Mouse (Mus musculus): ENCODE measurements around the gene Mfsd12.

DNA sequence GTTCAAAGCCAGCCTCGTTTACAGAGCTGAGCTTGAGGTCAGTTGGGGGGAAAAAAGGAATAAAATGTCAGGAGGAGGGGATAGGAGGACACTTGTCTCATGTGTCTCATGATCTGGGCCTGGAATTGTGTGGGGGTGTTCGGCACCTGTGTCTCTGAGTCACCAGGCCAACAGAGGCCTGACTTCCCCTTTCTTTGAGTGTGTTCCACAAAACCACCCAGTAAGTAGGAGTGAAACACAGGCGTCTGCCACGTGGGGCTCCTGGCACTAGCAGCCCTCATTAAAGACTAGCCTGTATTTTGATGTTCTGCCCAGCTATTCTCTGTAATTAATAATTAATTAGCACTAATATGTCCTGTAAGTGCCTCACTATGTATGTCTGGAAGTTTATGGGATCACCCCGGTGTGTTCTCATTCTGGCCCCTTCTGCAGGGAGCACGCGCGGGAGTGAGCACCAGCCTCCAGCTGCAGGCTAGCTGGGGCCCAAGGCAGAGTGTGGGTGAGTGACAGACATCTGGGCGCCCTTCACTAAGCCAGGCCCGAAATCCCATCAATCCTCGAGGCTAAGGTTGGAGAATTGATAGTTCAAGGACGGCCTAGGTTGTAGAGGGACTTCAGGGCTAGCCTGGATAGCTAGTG lies 820 bp upstream of the Mfsd12 start:
- TF ChIP-seq CTCF (conservative IDR thresholded peaks at IDR 0.05; ENCODE audit: low read length) = no peak
- no peak for TF ChIP-seq NANOG (IDR thresholded peaks at IDR 0.05; ENCODE audit: borderline replicate concordance, low read length)
